Mouse (Mus musculus) E14TG2a.4 (cell line): Measurements from ENCODE around the gene Fhit.

Experiments
- CTCF ChIP-seq: conservative IDR thresholded peaks from 2 replicates; pipeline ENCODE4 v1.5.1; 2014; ENCODE audit warnings: low read length
- NANOG ChIP-seq: IDR thresholded peaks from 2 replicates; pipeline ENCODE4 v1.6.1; 2014; ENCODE audit warnings: borderline replicate concordance, low read length, mixed read lengths
- POU5F1 ChIP-seq: IDR thresholded peaks from 2 replicates; pipeline ENCODE4 v1.6.1; 2014; ENCODE audit warnings: low read length, borderline replicate concordance

DNA sequence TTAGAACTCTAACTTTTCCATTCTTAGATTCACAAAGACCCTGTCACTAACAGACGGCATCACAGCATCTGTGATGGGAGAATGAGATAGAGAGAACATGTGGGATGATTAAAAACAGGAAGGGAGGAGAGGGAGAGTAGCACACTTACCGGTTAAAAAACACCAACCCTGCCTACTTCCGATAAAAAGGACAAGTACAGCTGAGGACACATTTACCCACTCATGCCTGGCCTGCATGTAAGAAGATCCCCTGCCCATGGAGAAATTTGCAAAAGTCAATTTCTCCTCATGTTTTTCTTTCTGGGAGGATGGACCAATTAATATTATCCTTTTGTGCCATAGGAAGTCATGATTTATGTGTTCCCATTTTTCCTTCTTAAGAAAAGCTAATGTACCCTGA, 1198.0 kb downstream of the Fhit start:
- TF ChIP-seq CTCF = no peak
- no peak for TF ChIP-seq POU5F1
- no peak for TF ChIP-seq NANOG
